In the genomic region with DNA sequence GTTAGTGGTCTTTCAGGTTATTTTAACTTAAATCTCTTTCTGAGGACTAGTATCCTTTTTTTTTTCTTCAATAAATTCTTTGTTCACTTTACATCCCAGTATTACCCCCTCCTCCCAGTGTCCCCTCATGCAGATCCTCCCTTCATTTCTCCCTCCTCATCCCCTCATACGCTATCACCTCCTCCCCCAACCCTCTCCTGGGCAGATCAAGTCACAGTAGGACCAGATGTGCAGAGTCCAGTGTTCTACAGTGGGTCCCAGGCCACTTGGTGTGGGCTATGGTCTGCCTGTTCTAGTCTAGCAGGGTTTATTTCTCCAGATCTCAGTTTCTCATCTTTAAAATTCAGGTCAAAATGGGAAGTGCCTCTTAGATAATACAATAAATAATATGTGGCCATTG, we compare ENCODE assay signal across 22 mouse cellular contexts.
DNase-seq lines count a peak whose midpoint lies in the region; ATAC-seq and TF ChIP-seq lines count a peak whose summit lies in the region.
"Had no signal": no experiment of that assay in that cellular context is flagged by ENCODE, and none has a peak within 500 bp of the region (broad histone marks: within the 10 kb centered on the region; RNA-seq: fewer than 3 reads in every experiment).

No protein-coding gene starts in this region.

- ATAC-seq in intestine, embryonic 15.5 days = no peak
- no peak for ATAC-seq in intestine, postnatal 0 days
- peak; percentile 69; the same call in 1 of the 2 replicates for ATAC-seq in kidney, embryonic 15.5 days (replicated peaks; ENCODE audit: low FRiP score)
- ATAC-seq in kidney, embryonic 16.5 days (ENCODE audit: low FRiP score, low TSS enrichment) = 0 out of 2 replicates have a peak, but pooled peaks have one; percentile 57
- ATAC-seq in kidney, embryonic 14.5 days (ENCODE audit: low FRiP score, low TSS enrichment) = no peak; the same call in 1 of the 2 replicates
- ATAC-seq in intestine, embryonic 16.5 days = 0 out of 2 replicates have a peak, but pooled peaks have one; percentile 11
- ATAC-seq: activated CD4-positive, CD25-positive, alpha-beta regulatory T cell, adult 4 months; CD4-positive, CD25-positive, alpha-beta regulatory T cell, adult 4 months; Patski had no signal

- H3K4me3 ChIP-seq in intestine, embryonic 15.5 days (replicated peaks) = no peak overlapping the region
- H3K4me3 ChIP-seq in intestine, postnatal 0 days (ENCODE audit: low read depth, low read length) = no peak overlapping the region
- H3K4me3 ChIP-seq in kidney, embryonic 15.5 days (replicated peaks) = no peak overlapping the region
- no peak overlapping the region for H3K4me3 ChIP-seq in kidney, embryonic 16.5 days (ENCODE audit: low read length)
- no peak overlapping the region for H3K4me3 ChIP-seq in kidney, embryonic 14.5 days (ENCODE audit: low read length)
- no peak overlapping the region for H3K4me3 ChIP-seq in intestine, embryonic 16.5 days (ENCODE audit: low read length)

- H3K4me1 ChIP-seq in intestine, embryonic 15.5 days (replicated peaks) = no peaks in the 10 kb centered on the region
- H3K4me1 ChIP-seq in intestine, postnatal 0 days (replicated peaks; ENCODE audit: control insufficient read depth, insufficient read depth, low read length) = peaks cover 6% of the 10 kb centered on the region; the same call in 1 of the 2 replicates
- H3K4me1 ChIP-seq in kidney, embryonic 15.5 days = peaks cover 12% of the 10 kb centered on the region; the same call in 1 of the 2 replicates
- peaks cover 15% of the 10 kb centered on the region; the same call in 1 of the 2 replicates for H3K4me1 ChIP-seq in kidney, embryonic 16.5 days (ENCODE audit: insufficient read depth, low read length)
- H3K4me1 ChIP-seq in kidney, embryonic 14.5 days (ENCODE audit: control insufficient read depth, insufficient read depth, low read length) = no peaks in the 10 kb centered on the region
- H3K4me1 ChIP-seq in intestine, embryonic 16.5 days (ENCODE audit: control insufficient read depth, insufficient read depth, low read length) = peaks cover 9% of the 10 kb centered on the region

- TF ChIP-seq CTCF in intestine, postnatal 0 days (IDR thresholded peaks at IDR 0.05; ENCODE audit: low read depth) = no peak

- H3K36me3 ChIP-seq in intestine, embryonic 15.5 days = no peaks in the 10 kb centered on the region
- no peaks in the 10 kb centered on the region for H3K36me3 ChIP-seq in intestine, postnatal 0 days (ENCODE audit: control insufficient read depth, insufficient read depth)
- H3K36me3 ChIP-seq in kidney, embryonic 15.5 days = no peaks in the 10 kb centered on the region
- no peaks in the 10 kb centered on the region for H3K36me3 ChIP-seq in kidney, embryonic 16.5 days (ENCODE audit: insufficient read depth, low read length)
- H3K36me3 ChIP-seq in kidney, embryonic 14.5 days (ENCODE audit: control insufficient read depth, insufficient read depth, low read length) = no peaks in the 10 kb centered on the region
- no peaks in the 10 kb centered on the region for H3K36me3 ChIP-seq in intestine, embryonic 16.5 days (ENCODE audit: control insufficient read depth, insufficient read depth, low read length)
- H3K36me3 ChIP-seq: G1E had no signal

- peak overlapping the region; percentile 0; the same call in 1 of the 2 replicates for H3K27ac ChIP-seq in intestine, embryonic 15.5 days
- H3K27ac ChIP-seq in intestine, postnatal 0 days (ENCODE audit: low read depth, low read length) = no peak overlapping the region
- H3K27ac ChIP-seq in kidney, embryonic 15.5 days = no peak overlapping the region
- no peak overlapping the region for H3K27ac ChIP-seq in kidney, embryonic 16.5 days (ENCODE audit: low read length)
- no peak overlapping the region for H3K27ac ChIP-seq in kidney, embryonic 14.5 days (ENCODE audit: low read depth, low read length)
- H3K27ac ChIP-seq in intestine, embryonic 16.5 days (ENCODE audit: low read length) = peak overlapping the region; percentile 81

- 66% methylated on average over 1 of the region's 1 CpGs for WGBS in intestine, embryonic 15.5 days
- WGBS in intestine, postnatal 0 days = 79% methylated on average over 1 of the region's 1 CpGs
- WGBS in kidney, embryonic 15.5 days = 48% methylated on average over 1 of the region's 1 CpGs
- WGBS in kidney, embryonic 16.5 days = 75% methylated on average over 1 of the region's 1 CpGs
- 67% methylated on average over 1 of the region's 1 CpGs for WGBS in kidney, embryonic 14.5 days
- WGBS in intestine, embryonic 16.5 days = 73% methylated on average over 1 of the region's 1 CpGs

- H3K27me3 ChIP-seq in intestine, embryonic 15.5 days (replicated peaks) = no peaks in the 10 kb centered on the region
- H3K27me3 ChIP-seq in intestine, postnatal 0 days (replicated peaks; ENCODE audit: control insufficient read depth, insufficient read depth, low read length) = no peaks in the 10 kb centered on the region
- H3K27me3 ChIP-seq in kidney, embryonic 15.5 days = no peaks in the 10 kb centered on the region
- no peaks in the 10 kb centered on the region for H3K27me3 ChIP-seq in kidney, embryonic 16.5 days (ENCODE audit: insufficient read depth, low read length)
- no peaks in the 10 kb centered on the region for H3K27me3 ChIP-seq in kidney, embryonic 14.5 days (ENCODE audit: control insufficient read depth, insufficient read depth, low read length)
- no peaks in the 10 kb centered on the region for H3K27me3 ChIP-seq in intestine, embryonic 16.5 days (replicated peaks; ENCODE audit: control insufficient read depth, insufficient read depth, low read length)
- H3K27me3 ChIP-seq: CH12.LX, Patski had no signal

- H3K9me3 ChIP-seq in intestine, embryonic 15.5 days = no peaks in the 10 kb centered on the region
- no peaks in the 10 kb centered on the region for H3K9me3 ChIP-seq in intestine, postnatal 0 days (ENCODE audit: control insufficient read depth)
- no peaks in the 10 kb centered on the region for H3K9me3 ChIP-seq in kidney, embryonic 15.5 days (replicated peaks)
- H3K9me3 ChIP-seq in kidney, embryonic 16.5 days (ENCODE audit: low read length) = no peaks in the 10 kb centered on the region
- no peaks in the 10 kb centered on the region for H3K9me3 ChIP-seq in kidney, embryonic 14.5 days (ENCODE audit: control insufficient read depth, low read length)
- no peaks in the 10 kb centered on the region for H3K9me3 ChIP-seq in intestine, embryonic 16.5 days (ENCODE audit: control insufficient read depth, low read length)

- no peak overlapping the region for H3K9ac ChIP-seq in intestine, embryonic 15.5 days
- no peak overlapping the region for H3K9ac ChIP-seq in intestine, postnatal 0 days (ENCODE audit: low read depth, low read length)
- H3K9ac ChIP-seq in kidney, embryonic 15.5 days = no peak overlapping the region
- no peak overlapping the region for H3K9ac ChIP-seq in kidney, embryonic 16.5 days (replicated peaks; ENCODE audit: low read length)
- no peak overlapping the region for H3K9ac ChIP-seq in kidney, embryonic 14.5 days (ENCODE audit: low read depth, low read length)
- no peak overlapping the region for H3K9ac ChIP-seq in intestine, embryonic 16.5 days (ENCODE audit: low read depth, low read length)

- DNase-seq in kidney, adult 18-20 months = no peak
- no peak for DNase-seq in thymus, postnatal 10 days (ENCODE audit: low spot score in 2 of 2)
- DNase-seq: adrenal gland, adult 2 months; adrenal gland, adult 8-10 months; adrenal gland, postnatal 10 days; adrenal gland, postnatal 14 days; adrenal gland, postnatal 25 days; adrenal gland, postnatal 36 days; B cell, adult 2 months; cerebellum, adult 11 months; cerebellum, adult 11-12 months had no signal

- no peak overlapping the region for H3K4me2 ChIP-seq in intestine, embryonic 15.5 days (replicated peaks)
- H3K4me2 ChIP-seq in intestine, postnatal 0 days (replicated peaks; ENCODE audit: low read depth) = no peak overlapping the region
- no peak overlapping the region for H3K4me2 ChIP-seq in kidney, embryonic 15.5 days
- no peak overlapping the region for H3K4me2 ChIP-seq in kidney, embryonic 16.5 days (replicated peaks; ENCODE audit: low read depth, low read length)
- no peak overlapping the region for H3K4me2 ChIP-seq in kidney, embryonic 14.5 days (replicated peaks; ENCODE audit: low read depth, low read length)
- no peak overlapping the region for H3K4me2 ChIP-seq in intestine, embryonic 16.5 days (ENCODE audit: low read depth, low read length)

Comparison
In these comparisons a context has a peak if more than half of its experiments do, and no peak if none do; other contexts are left out.
1. ATAC-seq: peak in kidney, embryonic 15.5 days (single experiment), kidney, embryonic 16.5 days (single experiment) and intestine, embryonic 16.5 days (single experiment); none in intestine, embryonic 15.5 days (single experiment), intestine, postnatal 0 days (single experiment) and kidney, embryonic 14.5 days (single experiment).
2. H3K27ac ChIP-seq: peak in intestine, embryonic 15.5 days (single experiment) and intestine, embryonic 16.5 days (single experiment); none in intestine, postnatal 0 days (single experiment), kidney, embryonic 15.5 days (single experiment), kidney, embryonic 16.5 days (single experiment) and kidney, embryonic 14.5 days (single experiment).